Mouse (Mus musculus) WW6 (cell line): ENCODE measurements around the gene Saal1.
"Not testable (repeated sequence)": the region's sequence is repeated elsewhere in the genome, so short reads cannot be mapped to it uniquely, and the experiment has no call there.

Source experiments
- DNase-seq: peaks from one replicate; pipeline ENCODE4 v3.0.0-alpha.2; 2013; ENCODE audit warnings: low read depth, low spot score

Gene Saal1

GRCm38 (mm10) chr7:46696754-46697153 is 13.7 kb downstream of the Saal1 start:
- DNase-seq = no peak

GRCm38 (mm10) chr7:46686827-46687226 is 23.7 kb downstream of the Saal1 start:
- no peak for DNase-seq

- no peak for DNase-seq
Observed at GRCm38 (mm10) chr7:46680732-46681131, 29.7 kb downstream of the Saal1 start.

- DNase-seq = not testable (repeated sequence)
Observed at GRCm38 (mm10) chr7:46679044-46679443, 31.4 kb downstream of the Saal1 start.

- DNase-seq = no peak
Observed at GRCm38 (mm10) chr7:46678417-46678816, 32.1 kb downstream of the Saal1 start.

GRCm38 (mm10) chr7:46676808-46677360 is 33.6 kb downstream of the Saal1 start:
- DNase-seq = no peak

- DNase-seq = no peak
Observed at GRCm38 (mm10) chr7:46675886-46676285, 34.6 kb downstream of the Saal1 start.

- no peak for DNase-seq
Observed at GRCm38 (mm10) chr7:46675061-46675460, 35.4 kb downstream of the Saal1 start.

GRCm38 (mm10) chr7:46672160-46672672 is 38.3 kb downstream of the Saal1 start, which contains the start of gene Tph1:
Gene Tph1, minus strand, starts transcription at chr7:46672537.
- DNase-seq = no peak

GRCm38 (mm10) chr7:46667256-46667655 is 43.2 kb downstream of the Saal1 start:
- DNase-seq = no peak

GRCm38 (mm10) chr7:46665236-46665635 is 45.2 kb downstream of the Saal1 start:
- DNase-seq = no peak

GRCm38 (mm10) chr7:46661591-46662090 is 48.8 kb downstream of the Saal1 start:
- no peak for DNase-seq

- no peak for DNase-seq
Observed at GRCm38 (mm10) chr7:46652279-46652678, 58.2 kb downstream of the Saal1 start.

- DNase-seq = not testable (repeated sequence)
Observed at GRCm38 (mm10) chr7:46650231-46650630, 60.2 kb downstream of the Saal1 start.

- no peak for DNase-seq
Observed at GRCm38 (mm10) chr7:46648431-46649140, 61.9 kb downstream of the Saal1 start.

GRCm38 (mm10) chr7:46643172-46643571 is 67.3 kb downstream of the Saal1 start:
- DNase-seq = no peak

GRCm38 (mm10) chr7:46640062-46640461 is 70.4 kb downstream of the Saal1 start:
- no peak for DNase-seq

GRCm38 (mm10) chr7:46639692-46640031 is 70.8 kb downstream of the Saal1 start, which contains the start of gene Sergef:
Gene Sergef, minus strand, starts transcription at chr7:46639807.
- peak; percentile 77 for DNase-seq

- DNase-seq = no peak
Observed at GRCm38 (mm10) chr7:46638889-46639691, 71.4 kb downstream of the Saal1 start.
